Mouse (Mus musculus) common myeloid progenitor, adult 5-6 weeks (primary cell): ENCODE results near the gene Psmd2. TPM values are rescaled to one million over a fixed set of nuclear protein-coding genes. Genes with fewer than 3 reads are reported as not detected.

Experiments used
- ATAC-seq: replicated peaks from 2 replicates; pipeline ENCODE4 v1.8.0; 2016; ENCODE audit warnings: low read depth, mild to moderate bottlenecking, moderate TSS enrichment, inconsistent platforms; ENCODE audit not compliant: poor library complexity, severe bottlenecking
- total RNA-seq: library from RNA; stranded (forward); fragments of 200-1000, 187-1606 nt; gene quantifications from 2 replicates; pipeline ENCODE4 v1.2.3, GENCODE M21; 2017

Psmd2 gene
- total RNA-seq: 190 and 205 TPM in 2 replicates

GRCm38 (mm10) chr16:20651076-20651946 lies at the start of gene Psmd2:
Gene Psmd2, plus strand, starts transcription at chr16:20651652.
- peak; percentile 99 for ATAC-seq

GRCm38 (mm10) chr16:20604705-20605104 lies 46.7 kb upstream of the Psmd2 start:
- no peak for ATAC-seq

GRCm38 (mm10) chr16:20610501-20611356 lies 40.7 kb upstream of the Psmd2 start:
- ATAC-seq: peak; percentile 80

GRCm38 (mm10) chr16:20611357-20612227 lies 39.9 kb upstream of the Psmd2 start, which contains the start of the genes Eef1akmt4, Gm49333 and Alg3:
Gene Eef1akmt4, plus strand, starts transcription at chr16:20611593.
Gene Gm49333, plus strand, starts transcription at chr16:20611610.
Gene Alg3, minus strand, starts transcription at chr16:20611735.
- peak; percentile 93 for ATAC-seq

- peak; percentile 54 for ATAC-seq
Observed at GRCm38 (mm10) chr16:20619541-20620398, 31.7 kb upstream of the Psmd2 start.

GRCm38 (mm10) chr16:20620399-20620735 lies 31.1 kb upstream of the Psmd2 start:
- ATAC-seq: no peak

- ATAC-seq: no peak
Observed at GRCm38 (mm10) chr16:20620751-20621190, 30.7 kb upstream of the Psmd2 start.

GRCm38 (mm10) chr16:20621191-20621990 lies 30.1 kb upstream of the Psmd2 start, which contains the start of gene Camk2n2:
Gene Camk2n2, minus strand, starts transcription at chr16:20621287.
- peak; percentile 15; the same call in 1 of the 2 replicates for ATAC-seq

- peak; percentile 69 for ATAC-seq
Observed at GRCm38 (mm10) chr16:20621991-20622685, 29.3 kb upstream of the Psmd2 start.

- ATAC-seq: no peak
Observed at GRCm38 (mm10) chr16:20623211-20623610, 28.2 kb upstream of the Psmd2 start.

- ATAC-seq: no peak
Observed at GRCm38 (mm10) chr16:20628871-20629391, 22.5 kb upstream of the Psmd2 start.

- ATAC-seq: peak; percentile 64
Observed at GRCm38 (mm10) chr16:20629731-20630634, 21.5 kb upstream of the Psmd2 start, which contains the start of gene Ece2. Gene Ece2, plus strand, starts transcription at chr16:20629828.

- no peak for ATAC-seq
Observed at GRCm38 (mm10) chr16:20637410-20637809, 14.0 kb upstream of the Psmd2 start.

GRCm38 (mm10) chr16:20638367-20638766 lies 13.1 kb upstream of the Psmd2 start:
- no peak for ATAC-seq

- peak; percentile 69 for ATAC-seq
Observed at GRCm38 (mm10) chr16:20642161-20642560, 9.3 kb upstream of the Psmd2 start.

GRCm38 (mm10) chr16:20643911-20644310 lies 7.5 kb upstream of the Psmd2 start:
- no peak for ATAC-seq
